ENCODE assay signal across 7 mouse cellular contexts in genomic region chr19:34662067-34662507, GRCm38 (mm10). TPM values are rescaled to one million over a fixed set of nuclear protein-coding genes. Genes with fewer than 3 reads are reported as not detected.
DNase-seq lines count a peak whose midpoint lies in the region; ATAC-seq lines count a peak whose summit lies in the region.

No protein-coding gene starts in this region.

- H3K9ac ChIP-seq in hindbrain, embryonic 12.5 days = no peak overlapping the region

- no peaks in the 10 kb centered on the region for H3K27me3 ChIP-seq in hindbrain, embryonic 12.5 days

- no peaks in the 10 kb centered on the region for H3K9me3 ChIP-seq in hindbrain, embryonic 12.5 days (replicated peaks)

- WGBS in hindbrain, embryonic 12.5 days = 17% methylated on average over 13 of the region's 13 CpGs

- no peak overlapping the region for H3K27ac ChIP-seq in hindbrain, embryonic 12.5 days

- peak overlapping the region; percentile 29 for H3K4me3 ChIP-seq in hindbrain, embryonic 12.5 days

- no peaks in the 10 kb centered on the region for H3K36me3 ChIP-seq in hindbrain, embryonic 12.5 days

- no peaks in the 10 kb centered on the region for H3K4me1 ChIP-seq in hindbrain, embryonic 12.5 days

- DNase-seq in cerebellum, postnatal 14 days = peak; percentile 71 to 75
- DNase-seq in frontal cortex, postnatal 14 days (ENCODE audit: low spot score in 2 of 2) = peak; percentile 14 to 41
- peak; percentile 28 to 41 for DNase-seq in layer of hippocampus, postnatal 10 days (ENCODE audit: low spot score in 2 of 2)
- peak; percentile 51 for DNase-seq in lung, postnatal 25 days (ENCODE audit: low spot score)
- peak; percentile 53 for DNase-seq in retina, postnatal 7 days (ENCODE audit: low read depth, low spot score)

- H3K4me2 ChIP-seq in hindbrain, embryonic 12.5 days (replicated peaks) = peak overlapping the region; percentile 50

- ATAC-seq in activated CD4-positive, CD25-positive, alpha-beta regulatory T cell, adult 4 months = peak; percentile 86
- ATAC-seq in hindbrain, embryonic 12.5 days (ENCODE audit: low FRiP score) = peak; percentile 92

RNA-seq across cellular contexts. Expression of gene Ifit1, which starts 21.4 kb away (rescaled TPM):
- 10 to 100 TPM; 46.7 to 71.6 TPM for polyA plus RNA-seq in activated CD4-positive, CD25-positive, alpha-beta regulatory T cell, adult 4 months (2017; shearing (Covaris generic))
- 0.17 and 0.41 TPM in 2 replicates for polyA plus RNA-seq in hindbrain, embryonic 12.5 days (2016; fragmentation: Nextera tagmentation; extraction: Ambion mirVana)
- under 1 TPM; 0.11 to 0.14 TPM for total RNA-seq in layer of hippocampus, postnatal 10 days (2021)

RNA-seq across cellular contexts. Expression of gene Ifit1bl2, which starts 21.5 kb away (rescaled TPM):
- under 1 TPM; 0.57 to 0.73 TPM for polyA plus RNA-seq in activated CD4-positive, CD25-positive, alpha-beta regulatory T cell, adult 4 months (2017; shearing (Covaris generic))
- polyA plus RNA-seq in hindbrain, embryonic 12.5 days (2016; fragmentation: Nextera tagmentation; extraction: Ambion mirVana) = 0.15 and 0.36 TPM in 2 replicates
- total RNA-seq in layer of hippocampus, postnatal 10 days (2021) = under 1 TPM; 0.22 to 0.27 TPM

RNA-seq across cellular contexts. Expression of gene Ifit3b, which starts 54.3 kb away (rescaled TPM):
- 10 to 100 TPM in 1 of 2 experiments, 1 to 10 TPM in 1; 6.8 to 10.8 TPM for polyA plus RNA-seq in activated CD4-positive, CD25-positive, alpha-beta regulatory T cell, adult 4 months (2017; shearing (Covaris generic))
- polyA plus RNA-seq in hindbrain, embryonic 12.5 days (2016; fragmentation: Nextera tagmentation; extraction: Ambion mirVana) = not detected in 2 replicates
- under 1 TPM; 0.27 to 0.48 TPM for total RNA-seq in layer of hippocampus, postnatal 10 days (2021)

Comparison
In these comparisons a context has a peak if more than half of its experiments do, and no peak if none do; other contexts are left out.
1. RNA of gene Ifit1, which starts 21.4 kb away (polyA plus RNA-seq): 46.7 to 71.6 TPM in activated CD4-positive, CD25-positive, alpha-beta regulatory T cell, adult 4 months; 0.17 to 0.41 TPM in hindbrain, embryonic 12.5 days; every median in the first group is over 10 times any median in the second.
2. Peak in every context shown above with its lines, with median percentiles within 50 percentile points of each other: DNase-seq.